Mouse (Mus musculus) lung, adult 2 months (tissue): ENCODE results near the gene Pah.

Experiments
- CTCF ChIP-seq: fragments of 200-500 bp; IDR thresholded peaks from 2 replicates; pipeline ENCODE4 v1.5.1; 2011; ENCODE audit warnings: mild to moderate bottlenecking, low read length, control low read depth; ENCODE audit not compliant: insufficient read depth
- POLR2A ChIP-seq: fragments of 200-500 bp; IDR thresholded peaks from 2 replicates; pipeline ENCODE4 v1.6.1; 2011; ENCODE audit warnings: low read depth, mild to moderate bottlenecking, control low read depth, low read length, borderline replicate concordance; ENCODE audit errors: extremely low read depth

DNA sequence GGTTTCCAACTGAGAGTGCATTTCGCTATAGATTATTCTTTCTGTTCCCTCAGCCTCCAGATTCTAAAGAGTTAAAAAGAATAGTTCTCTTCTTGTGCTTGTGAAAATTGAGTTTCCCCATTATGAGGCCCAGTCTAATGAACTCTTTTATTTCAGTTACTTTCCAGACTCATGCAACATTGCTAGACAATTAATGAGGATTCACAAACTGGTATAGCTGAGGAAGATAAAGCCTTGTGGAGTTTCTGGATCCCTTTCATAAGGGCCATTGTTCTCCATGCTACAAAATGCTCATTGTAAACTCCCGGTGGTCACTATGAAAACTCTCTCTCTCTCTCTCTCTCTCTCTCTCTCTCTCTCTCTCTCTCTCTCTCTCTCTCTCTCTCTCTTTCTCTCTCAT, 46.6 kb upstream of the Pah start:
- TF ChIP-seq CTCF (no peak), POLR2A (no peak)
